Mouse (Mus musculus): Measurements from ENCODE around the gene Krt42. TPM values are rescaled to one million over a fixed set of nuclear protein-coding genes. Genes with fewer than 3 reads are reported as not detected.
"Not testable (repeated sequence)": the region's sequence is repeated elsewhere in the genome, so short reads cannot be mapped to it uniquely, and the experiment has no call there.

Krt42 gene
- polyA plus RNA-seq, 1 experiment from 2014 or later, result 0.22 TPM

DNA sequence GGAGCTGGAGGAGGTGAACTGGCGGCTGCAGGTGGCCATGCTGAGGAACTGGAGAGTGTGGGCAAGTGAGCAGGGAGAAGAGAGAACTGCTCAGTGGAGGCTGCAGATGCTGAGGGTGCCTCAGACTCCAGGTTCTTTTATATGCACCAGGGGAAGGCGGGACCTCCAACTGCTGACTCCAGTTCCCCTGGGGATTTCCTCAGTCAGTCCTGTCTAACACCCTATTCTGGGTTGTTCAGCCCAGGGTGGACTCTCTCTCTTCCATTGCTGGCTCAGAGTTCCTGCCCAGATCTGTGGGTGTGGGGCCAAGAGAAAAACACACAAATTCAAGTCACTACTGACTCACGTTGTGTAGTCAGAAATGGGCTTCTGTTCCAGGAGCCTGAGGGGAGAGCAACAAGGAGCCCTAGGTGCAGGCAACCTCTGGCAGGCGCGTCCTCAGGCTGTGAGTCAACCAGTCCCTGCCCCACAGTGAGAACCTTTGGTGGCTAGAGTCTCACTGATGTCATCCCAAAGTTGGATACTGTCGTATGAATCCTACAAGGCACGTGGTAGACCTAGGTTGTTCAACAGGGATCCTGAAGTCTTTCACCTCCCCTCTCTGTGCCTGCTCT lies 20.7 kb downstream of the Krt42 start, which contains the start of gene Krt16:
Krt16 (minus strand) TSS at position 51 of the 614 bp plus-strand sequence.
- no peaks in the 10 kb centered on the region for H3K9me3 ChIP-seq (ENCODE audit: control insufficient read depth, low read length)
- 82% methylated on average over 7 of the region's 7 CpGs for WGBS

DNA sequence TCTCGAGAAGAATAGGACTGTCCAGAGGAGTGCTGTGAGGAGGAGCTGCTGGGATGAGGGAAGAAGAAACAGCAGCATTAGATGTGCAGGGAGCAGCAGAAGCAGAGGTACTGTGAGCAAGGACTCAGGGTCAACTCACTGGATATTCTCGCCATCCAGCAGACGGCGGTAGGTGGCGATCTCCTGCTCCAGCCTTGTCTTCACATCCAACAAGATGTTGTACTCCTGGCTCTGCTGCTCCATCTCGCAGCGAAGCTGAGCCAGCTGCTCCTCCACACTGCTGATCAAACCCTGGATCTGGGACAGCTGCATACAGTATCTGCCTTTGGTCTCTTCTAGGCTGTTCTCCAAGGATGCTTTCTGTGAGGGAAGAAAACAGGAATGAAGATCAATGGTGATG lies 23.2 kb downstream of the Krt42 start:
- not testable (repeated sequence) for DNase-seq (ENCODE audit: low spot score); H3K4me3 ChIP-seq (ENCODE audit: low read depth, low read length); H3K9me3 ChIP-seq (ENCODE audit: control insufficient read depth, low read length); H3K4me2 ChIP-seq (ENCODE audit: low read depth, low read length); ATAC-seq (ENCODE audit: low read depth); H3K9ac ChIP-seq (ENCODE audit: low read depth, low read length); H3K36me3 ChIP-seq (ENCODE audit: control insufficient read depth, insufficient read depth, low read length); H3K27ac ChIP-seq (replicated peaks; ENCODE audit: low read depth, low read length); H3K27me3 ChIP-seq (replicated peaks; ENCODE audit: control insufficient read depth, insufficient read depth, low read length); H3K4me1 ChIP-seq (ENCODE audit: control insufficient read depth, insufficient read depth, low read length)
- 74% methylated on average over 7 of the region's 7 CpGs for WGBS

More for the DNA sequence above, 20.7 kb downstream of the Krt42 start, which contains the start of gene Krt16:
- Histone ChIP-seq H3K36me3 (ENCODE audit: control insufficient read depth, insufficient read depth, low read length) (no peaks in the 10 kb centered on the region), H3K4me2 (ENCODE audit: low read depth, low read length) (no peak within 1 kb of the TSS), H3K27ac (replicated peaks; ENCODE audit: low read depth, low read length) (no peak within 1 kb of the TSS), H3K27me3 (replicated peaks; ENCODE audit: control insufficient read depth, insufficient read depth, low read length) (no peaks in the 10 kb centered on the region), H3K4me1 (ENCODE audit: control insufficient read depth, insufficient read depth, low read length) (no peaks in the 10 kb centered on the region), H3K4me3 (ENCODE audit: low read depth, low read length) (no peak within 1 kb of the TSS), H3K9ac (ENCODE audit: low read depth, low read length) (no peak within 1 kb of the TSS)
- ATAC-seq (ENCODE audit: low read depth), result no peak
- DNase-seq (ENCODE audit: low spot score), result no peak

DNA sequence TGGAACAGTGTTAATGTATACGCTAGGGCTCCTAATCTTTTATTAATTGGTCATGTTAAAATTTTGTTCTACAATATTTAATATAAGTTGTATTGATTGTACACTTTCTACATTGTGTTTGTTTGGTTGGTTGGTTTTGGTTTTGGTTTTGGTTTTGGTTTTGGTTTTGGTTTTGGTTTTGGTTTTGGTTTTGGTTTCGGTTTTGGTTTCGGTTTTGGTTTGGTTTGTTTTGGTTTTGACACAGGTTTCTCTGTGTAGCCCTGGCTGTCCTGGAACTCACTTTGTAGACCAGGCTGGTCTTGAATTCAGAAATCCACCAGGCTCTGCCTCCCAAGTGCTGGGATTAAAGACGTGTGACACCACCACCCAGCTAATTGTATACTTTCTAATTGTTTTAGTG lies 29.4 kb downstream of the Krt42 start:
- H3K9ac ChIP-seq (ENCODE audit: low read depth, low read length); H3K27me3 ChIP-seq (replicated peaks; ENCODE audit: control insufficient read depth, insufficient read depth, low read length); H3K36me3 ChIP-seq (ENCODE audit: control insufficient read depth, insufficient read depth, low read length); ATAC-seq (ENCODE audit: low read depth); DNase-seq (ENCODE audit: low spot score); H3K4me3 ChIP-seq (ENCODE audit: low read depth, low read length); H3K9me3 ChIP-seq (ENCODE audit: control insufficient read depth, low read length); H3K4me2 ChIP-seq (ENCODE audit: low read depth, low read length); H3K27ac ChIP-seq (replicated peaks; ENCODE audit: low read depth, low read length); H3K4me1 ChIP-seq (ENCODE audit: control insufficient read depth, insufficient read depth, low read length): not testable (repeated sequence)
- 93% methylated on average over 4 of the region's 4 CpGs for WGBS

DNA sequence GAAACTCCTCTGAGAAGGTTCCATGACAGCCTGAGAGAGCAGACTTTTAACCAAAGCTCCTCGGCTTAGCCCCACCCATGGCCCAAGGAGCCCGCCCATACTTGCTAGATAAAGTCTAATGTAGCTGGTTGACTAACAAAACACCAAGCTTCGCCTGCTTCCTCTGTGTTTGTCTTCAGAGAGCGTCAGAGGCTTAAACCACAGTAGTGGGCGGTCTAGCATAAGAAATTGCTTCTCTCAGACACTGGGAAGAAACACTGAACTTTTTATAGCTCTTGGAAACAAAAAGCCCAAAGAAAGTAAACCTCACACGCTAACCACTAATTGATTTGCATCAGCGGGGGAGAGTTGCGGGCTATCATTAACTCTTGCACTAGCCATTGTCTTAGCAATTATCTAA lies 47.9 kb downstream of the Krt42 start:
- Histone ChIP-seq H3K36me3 (ENCODE audit: control insufficient read depth, insufficient read depth, low read length) (no peaks in the 10 kb centered on the region), H3K4me1 (ENCODE audit: control insufficient read depth, insufficient read depth, low read length) (no peaks in the 10 kb centered on the region), H3K27ac (replicated peaks; ENCODE audit: low read depth, low read length) (no peak overlapping the region), H3K9ac (ENCODE audit: low read depth, low read length) (no peak overlapping the region), H3K4me2 (ENCODE audit: low read depth, low read length) (no peak overlapping the region), H3K4me3 (ENCODE audit: low read depth, low read length) (no peak overlapping the region), H3K27me3 (replicated peaks; ENCODE audit: control insufficient read depth, insufficient read depth, low read length) (no peaks in the 10 kb centered on the region), H3K9me3 (ENCODE audit: control insufficient read depth, low read length) (peaks cover 11% of the 10 kb centered on the region)
- no peak for ATAC-seq (ENCODE audit: low read depth)
- peak; percentile 9 for DNase-seq (ENCODE audit: low spot score)
- 69% methylated on average over 8 of the region's 8 CpGs for WGBS

DNA sequence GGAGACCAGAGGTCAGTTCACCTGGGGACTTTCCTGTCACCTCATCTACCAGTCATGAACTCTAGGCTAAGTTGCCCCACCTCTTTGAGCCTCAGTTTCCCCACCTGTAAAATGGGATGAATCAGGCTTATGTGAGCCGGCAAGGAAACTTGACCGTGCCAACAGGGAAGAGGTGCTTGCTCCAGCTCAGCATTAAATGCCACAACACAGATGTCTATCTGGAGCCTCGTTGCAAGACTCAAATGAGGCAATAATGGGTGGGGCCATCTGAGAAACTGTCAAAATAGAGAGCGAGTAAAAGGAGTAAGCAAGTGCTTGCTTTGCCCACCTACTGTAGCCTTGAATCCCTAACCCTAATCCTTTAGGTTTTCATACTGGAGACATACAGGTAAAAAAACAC lies 50.4 kb downstream of the Krt42 start:
- H3K4me3 ChIP-seq (ENCODE audit: low read depth, low read length), result no peak overlapping the region
- no peaks in the 10 kb centered on the region for H3K27me3 ChIP-seq (replicated peaks; ENCODE audit: control insufficient read depth, insufficient read depth, low read length)
- H3K4me1 ChIP-seq (ENCODE audit: control insufficient read depth, insufficient read depth, low read length), result no peaks in the 10 kb centered on the region
- H3K36me3 ChIP-seq (ENCODE audit: control insufficient read depth, insufficient read depth, low read length), result no peaks in the 10 kb centered on the region
- H3K4me2 ChIP-seq (ENCODE audit: low read depth, low read length), result no peak overlapping the region
- no peak overlapping the region for H3K9ac ChIP-seq (ENCODE audit: low read depth, low read length)
- ATAC-seq (ENCODE audit: low read depth) (no peak), DNase-seq (ENCODE audit: low spot score) (no peak)
- no peaks in the 10 kb centered on the region for H3K9me3 ChIP-seq (ENCODE audit: control insufficient read depth, low read length)
- 86% methylated on average over 4 of the region's 4 CpGs for WGBS
- no peak overlapping the region for H3K27ac ChIP-seq (replicated peaks; ENCODE audit: low read depth, low read length)

Other genes starting within 250 kb of the Krt42 start
- 0.96 and 1.3 TPM in 2 replicates for gene Krt33b, start 240.0 kb downstream of the Krt42 start, polyA plus RNA-seq (2014; fragmentation: Nextera tagmentation; extraction: Ambion mirVana)
- gene Krt34, start 228.3 kb downstream of the Krt42 start, polyA plus RNA-seq (2014; fragmentation: Nextera tagmentation; extraction: Ambion mirVana), result 0.40 TPM in 1 of 2 replicates, not detected in the other
- gene Krt31, start 219.3 kb downstream of the Krt42 start, polyA plus RNA-seq (2014; fragmentation: Nextera tagmentation; extraction: Ambion mirVana), result 0.30 and 1.3 TPM in 2 replicates
- gene Krt32, start 181.6 kb downstream of the Krt42 start, polyA plus RNA-seq (2014; fragmentation: Nextera tagmentation; extraction: Ambion mirVana), result 0.79 and 1.4 TPM in 2 replicates
- 1.5 and 2.9 TPM in 2 replicates for gene Krt35, start 173.6 kb downstream of the Krt42 start, polyA plus RNA-seq (2014; fragmentation: Nextera tagmentation; extraction: Ambion mirVana)
- 0.28 and 0.29 TPM in 2 replicates for gene Krt36, start 164.2 kb downstream of the Krt42 start, polyA plus RNA-seq (2014; fragmentation: Nextera tagmentation; extraction: Ambion mirVana)
- 9.6 and 60.5 TPM in 2 replicates for gene Krt13, start 148.3 kb downstream of the Krt42 start, polyA plus RNA-seq (2014; fragmentation: Nextera tagmentation; extraction: Ambion mirVana)
- gene Krt15, start 133.9 kb downstream of the Krt42 start, polyA plus RNA-seq (2014; fragmentation: Nextera tagmentation; extraction: Ambion mirVana), result 156 and 236 TPM in 2 replicates
- 82.2 and 120 TPM in 2 replicates for gene Krt19, start 121.2 kb downstream of the Krt42 start, polyA plus RNA-seq (2014; fragmentation: Nextera tagmentation; extraction: Ambion mirVana)
- gene Krt9, start 76.6 kb downstream of the Krt42 start, polyA plus RNA-seq (2014; fragmentation: Nextera tagmentation; extraction: Ambion mirVana), result not detected in 2 replicates
- gene Krt14, start 62.3 kb downstream of the Krt42 start, polyA plus RNA-seq (2014; fragmentation: Nextera tagmentation; extraction: Ambion mirVana), result 365 and 385 TPM in 2 replicates
- gene Krt16, start 21.0 kb downstream of the Krt42 start, polyA plus RNA-seq (2014; fragmentation: Nextera tagmentation; extraction: Ambion mirVana), result 1.2 and 1.8 TPM in 2 replicates
- gene Krt17, start 8.8 kb downstream of the Krt42 start, polyA plus RNA-seq (2014; fragmentation: Nextera tagmentation; extraction: Ambion mirVana), result 129 and 152 TPM in 2 replicates
- gene Eif1, start 50.0 kb upstream of the Krt42 start, polyA plus RNA-seq (2014; fragmentation: Nextera tagmentation; extraction: Ambion mirVana), result 1,802 and 1,879 TPM in 2 replicates
- gene Gast, start 64.5 kb upstream of the Krt42 start, polyA plus RNA-seq (2014; fragmentation: Nextera tagmentation; extraction: Ambion mirVana), result 1.0 and 1.1 TPM in 2 replicates
- gene Hap1, start 86.3 kb upstream of the Krt42 start, polyA plus RNA-seq (2014; fragmentation: Nextera tagmentation; extraction: Ambion mirVana), result 3.2 and 4.4 TPM in 2 replicates
- gene Jup, start 127.9 kb upstream of the Krt42 start, polyA plus RNA-seq (2014; fragmentation: Nextera tagmentation; extraction: Ambion mirVana), result 107 and 116 TPM in 2 replicates
- gene P3h4, start 145.0 kb upstream of the Krt42 start, polyA plus RNA-seq (2014; fragmentation: Nextera tagmentation; extraction: Ambion mirVana), result 92.8 and 100 TPM in 2 replicates
- gene Fkbp10, start 145.8 kb upstream of the Krt42 start, polyA plus RNA-seq (2014; fragmentation: Nextera tagmentation; extraction: Ambion mirVana), result 208 TPM in 2 replicates
- gene Nt5c3b, start 171.9 kb upstream of the Krt42 start, polyA plus RNA-seq (2014; fragmentation: Nextera tagmentation; extraction: Ambion mirVana), result 108 and 127 TPM in 2 replicates
- 0.55 and 0.84 TPM in 2 replicates for gene Klhl10, start 172.0 kb upstream of the Krt42 start, polyA plus RNA-seq (2014; fragmentation: Nextera tagmentation; extraction: Ambion mirVana)
- 11.7 and 11.9 TPM in 2 replicates for gene Klhl11, start 202.9 kb upstream of the Krt42 start, polyA plus RNA-seq (2014; fragmentation: Nextera tagmentation; extraction: Ambion mirVana)